ENCODE assay signal across 9 mouse cellular contexts in genomic region chr14:25549871-25550840, GRCm38 (mm10).
A peak's percentile ranks its signal among the peaks of the same experiment; 100 is the strongest.
DNase-seq lines count a peak whose midpoint lies in the region; ATAC-seq lines count a peak whose summit lies in the region.
"Had no signal": no experiment of that assay in that cellular context is flagged by ENCODE, and none has a peak within 500 bp of the region (broad histone marks: within the 10 kb centered on the region; RNA-seq: fewer than 3 reads in every experiment).

No protein-coding gene starts in this region.

- H3K4me3 ChIP-seq in neural tube, embryonic 14.5 days (ENCODE audit: low read depth, low read length), result no peak overlapping the region
- H3K4me3 ChIP-seq: heart, embryonic 13.5 days had no signal

- WGBS in neural tube, embryonic 14.5 days, result 25% methylated on average over 10 of the region's 10 CpGs

- H3K27me3 ChIP-seq in neural tube, embryonic 14.5 days (ENCODE audit: control insufficient read depth, insufficient read depth, low read length), result no peaks in the 10 kb centered on the region
- H3K27me3 ChIP-seq: heart, embryonic 13.5 days had no signal

- ATAC-seq in neural tube, embryonic 14.5 days (ENCODE audit: low read depth), result peak; percentile 70

- no peaks in the 10 kb centered on the region for H3K9me3 ChIP-seq in neural tube, embryonic 14.5 days (ENCODE audit: control insufficient read depth, low read length)
- H3K9me3 ChIP-seq: heart, embryonic 13.5 days had no signal

- H3K36me3 ChIP-seq in neural tube, embryonic 14.5 days (ENCODE audit: control insufficient read depth, insufficient read depth, low read length), result no peaks in the 10 kb centered on the region

- H3K27ac ChIP-seq in neural tube, embryonic 14.5 days (ENCODE audit: low read depth, low read length), result peak overlapping the region; percentile 83
- H3K27ac ChIP-seq: heart, embryonic 13.5 days had no signal

- H3K4me2 ChIP-seq in neural tube, embryonic 14.5 days (ENCODE audit: low read depth, low read length), result no peak overlapping the region
- H3K4me2 ChIP-seq: heart, embryonic 13.5 days had no signal

- DNase-seq in MN1 (ENCODE audit: low spot score), result peak; percentile 34
- peak; percentile 89 to 90 for DNase-seq in cerebellum, postnatal 10 days
- peak; percentile 53 to 72 for DNase-seq in frontal cortex, adult 2 months (ENCODE audit: extremely low spot score in 1 of 2, low spot score in 1 of 2)
- peak; percentile 65 to 87 for DNase-seq in left cerebral cortex, postnatal 14 days (ENCODE audit: low spot score in 2 of 2)
- DNase-seq in urinary bladder, adult 2 months (ENCODE audit: low spot score), result no peak
- DNase-seq in kidney, adult 8-10 months, result no peak
- no peak for DNase-seq in kidney, postnatal 25 days

- no peak overlapping the region for H3K9ac ChIP-seq in neural tube, embryonic 14.5 days (replicated peaks; ENCODE audit: low read depth, low read length)
- H3K9ac ChIP-seq: heart, embryonic 13.5 days had no signal

- intact Hi-C loops in left cerebral cortex, postnatal 14 days (cut with DNase I), result no loop called here

- H3K4me1 ChIP-seq in neural tube, embryonic 14.5 days (ENCODE audit: control insufficient read depth, insufficient read depth, low read length), result peaks cover 58% of the 10 kb centered on the region

Comparison
In these comparisons a context has a peak if more than half of its experiments do, and no peak if none do; other contexts are left out.
1. DNase-seq: peak in MN1 (single experiment), cerebellum, postnatal 10 days (2 of 2), frontal cortex, adult 2 months (2 of 2) and left cerebral cortex, postnatal 14 days (2 of 2); none in urinary bladder, adult 2 months (single experiment), kidney, adult 8-10 months (0 of 2) and kidney, postnatal 25 days (0 of 2).